Mouse (Mus musculus): ENCODE measurements around the gene Hmcn1.

The Hmcn1 gene

GRCm38 (mm10) chr1:150993162-150994064, at the start of gene Hmcn1:
Hmcn1 (minus strand) TSS chr1:150993435.
- no peak for DNase-seq (ENCODE audit: low spot score in 2 of 2)

GRCm38 (mm10) chr1:151040945-151041649, 47.9 kb upstream of the Hmcn1 start:
- DNase-seq (ENCODE audit: low spot score in 2 of 2): no peak

GRCm38 (mm10) chr1:151040290-151040689, 47.1 kb upstream of the Hmcn1 start:
- no peak for DNase-seq (ENCODE audit: low spot score in 2 of 2)

- DNase-seq (ENCODE audit: low spot score in 2 of 2): no peak
These were observed 46.0 kb upstream of the Hmcn1 start for GRCm38 (mm10) chr1:151039189-151039588.

- no peak for DNase-seq (ENCODE audit: low spot score in 2 of 2)
These were observed 45.3 kb upstream of the Hmcn1 start for GRCm38 (mm10) chr1:151038566-151038965.

GRCm38 (mm10) chr1:151036405-151036985, 43.3 kb upstream of the Hmcn1 start:
- no peak for DNase-seq (ENCODE audit: low spot score in 2 of 2)

GRCm38 (mm10) chr1:151035766-151036165, 42.5 kb upstream of the Hmcn1 start:
- no peak for DNase-seq (ENCODE audit: low spot score in 2 of 2)

- peak in 1 of 2 experiments; percentile 69 for DNase-seq (ENCODE audit: low spot score in 2 of 2)
These were observed 41.9 kb upstream of the Hmcn1 start for GRCm38 (mm10) chr1:151034993-151035592.

GRCm38 (mm10) chr1:151033291-151033690, 40.1 kb upstream of the Hmcn1 start:
- no peak for DNase-seq (ENCODE audit: low spot score in 2 of 2)

- DNase-seq (ENCODE audit: low spot score in 2 of 2): no peak
These were observed 38.3 kb upstream of the Hmcn1 start for GRCm38 (mm10) chr1:151031581-151031980.

GRCm38 (mm10) chr1:151031086-151031485, 37.9 kb upstream of the Hmcn1 start:
- DNase-seq (ENCODE audit: low spot score in 2 of 2): no peak

- no peak for DNase-seq (ENCODE audit: low spot score in 2 of 2)
These were observed 32.0 kb upstream of the Hmcn1 start for GRCm38 (mm10) chr1:151025049-151025773.

- no peak for DNase-seq (ENCODE audit: low spot score in 2 of 2)
These were observed 26.1 kb upstream of the Hmcn1 start for GRCm38 (mm10) chr1:151019273-151019890.

- peak in 1 of 2 experiments; percentile 53 for DNase-seq (ENCODE audit: low spot score in 2 of 2)
These were observed 17.8 kb upstream of the Hmcn1 start for GRCm38 (mm10) chr1:151011056-151011455.

- DNase-seq (ENCODE audit: low spot score in 2 of 2): peak in 1 of 2 experiments; percentile 81
These were observed 16.0 kb upstream of the Hmcn1 start for GRCm38 (mm10) chr1:151009115-151009797.

- no peak for DNase-seq (ENCODE audit: low spot score in 2 of 2)
These were observed 14.5 kb upstream of the Hmcn1 start for GRCm38 (mm10) chr1:151007747-151008146.

GRCm38 (mm10) chr1:151004007-151004406, 10.8 kb upstream of the Hmcn1 start:
- no peak for DNase-seq (ENCODE audit: low spot score in 2 of 2)

GRCm38 (mm10) chr1:151001868-151002428, 8.7 kb upstream of the Hmcn1 start:
- DNase-seq (ENCODE audit: low spot score in 2 of 2): no peak

GRCm38 (mm10) chr1:151000714-151001113, 7.5 kb upstream of the Hmcn1 start:
- no peak for DNase-seq (ENCODE audit: low spot score in 2 of 2)

GRCm38 (mm10) chr1:150994612-150995011, 1.4 kb upstream of the Hmcn1 start:
- no peak for DNase-seq (ENCODE audit: low spot score in 2 of 2)

Measured in left cerebral cortex, adult 9 months (tissue).